ENCODE assay signal across 8 mouse cellular contexts in genomic region chr9:40116645-40117286, GRCm38 (mm10). TPM values are rescaled to one million over a fixed set of nuclear protein-coding genes. Genes with fewer than 3 reads are reported as not detected.
A peak's percentile ranks its signal among the peaks of the same experiment; 100 is the strongest.
DNase-seq lines count a peak whose midpoint lies in the region; ATAC-seq and TF ChIP-seq lines count a peak whose summit lies in the region.
"Had no signal": no experiment of that assay in that cellular context is flagged by ENCODE, and none has a peak within 500 bp of the region (broad histone marks: within the 10 kb centered on the region; RNA-seq: fewer than 3 reads in every experiment).

No protein-coding gene starts in this region.

- H3K36me3 ChIP-seq in heart, embryonic 15.5 days, result no peaks in the 10 kb centered on the region
- H3K36me3 ChIP-seq in limb, embryonic 14.5 days (ENCODE audit: control insufficient read depth, insufficient read depth, low read length), result no peaks in the 10 kb centered on the region
- no peaks in the 10 kb centered on the region for H3K36me3 ChIP-seq in stomach, embryonic 14.5 days (ENCODE audit: control insufficient read depth, insufficient read depth, low read length)
- H3K36me3 ChIP-seq: midbrain, embryonic 12.5 days had no signal

- peaks cover 2% of the 10 kb centered on the region; the same call in 1 of the 2 replicates for H3K4me1 ChIP-seq in bone marrow, adult 2 months (ENCODE audit: control insufficient read depth, insufficient read depth, low read length)
- H3K4me1 ChIP-seq in heart, embryonic 15.5 days (replicated peaks), result no peaks in the 10 kb centered on the region
- H3K4me1 ChIP-seq in limb, embryonic 14.5 days (ENCODE audit: control insufficient read depth, insufficient read depth, low read length), result peaks cover 5% of the 10 kb centered on the region
- no peaks in the 10 kb centered on the region for H3K4me1 ChIP-seq in stomach, embryonic 14.5 days (ENCODE audit: control insufficient read depth, insufficient read depth, low read length)
- H3K4me1 ChIP-seq: midbrain, embryonic 12.5 days had no signal

- no peak overlapping the region for H3K9ac ChIP-seq in heart, embryonic 15.5 days
- H3K9ac ChIP-seq in limb, embryonic 14.5 days (ENCODE audit: low read depth, low read length, severe bottlenecking), result no peak overlapping the region
- H3K9ac ChIP-seq in stomach, embryonic 14.5 days (replicated peaks; ENCODE audit: low read depth, low read length), result no peak overlapping the region
- H3K9ac ChIP-seq: midbrain, embryonic 12.5 days had no signal

- 0 out of 2 replicates have a peak, but pooled peaks have one; percentile 31 for ATAC-seq in heart, embryonic 15.5 days (replicated peaks; ENCODE audit: insufficient number of reproducible peaks, insufficient read depth, low FRiP score, low read depth)
- peak; percentile 88 for ATAC-seq in limb, embryonic 14.5 days (ENCODE audit: low FRiP score, low read depth)
- ATAC-seq in stomach, embryonic 14.5 days (ENCODE audit: insufficient number of reproducible peaks, insufficient read depth, low FRiP score, low read depth), result 0 out of 2 replicates have a peak, but pooled peaks have one; percentile 49

- TF ChIP-seq CTCF in bone marrow, adult 2 months (IDR thresholded peaks at IDR 0.05; ENCODE audit: control insufficient read depth, insufficient read depth, low read length), result no peak

- TF ChIP-seq POLR2A in bone marrow, adult 2 months (IDR thresholded peaks at IDR 0.05; ENCODE audit: borderline replicate concordance, control insufficient read depth, low read depth, low read length), result no peak
- TF ChIP-seq POLR2A in limb, embryonic 14.5 days (IDR thresholded peaks at IDR 0.05; ENCODE audit: borderline replicate concordance, extremely low read depth, insufficient read depth, insufficient read length), result no peak

- no peaks in the 10 kb centered on the region for H3K9me3 ChIP-seq in heart, embryonic 15.5 days (replicated peaks)
- H3K9me3 ChIP-seq in limb, embryonic 14.5 days (ENCODE audit: control insufficient read depth, low read length), result no peaks in the 10 kb centered on the region
- H3K9me3 ChIP-seq in stomach, embryonic 14.5 days (ENCODE audit: control insufficient read depth, low read depth, low read length), result no peaks in the 10 kb centered on the region
- H3K9me3 ChIP-seq: midbrain, embryonic 12.5 days had no signal

- peak; percentile 59 for DNase-seq in Muller cell, postnatal 12 days (ENCODE audit: inconsistent ontology term)
- DNase-seq in limb, embryonic 14.5 days (ENCODE audit: low spot score), result peak; percentile 67
- no peak for DNase-seq in MN1 (ENCODE audit: low spot score)
- DNase-seq in layer of hippocampus, postnatal 25 days (ENCODE audit: extremely low spot score in 1 of 2, low spot score in 1 of 2), result no peak

- peak overlapping the region; percentile 61; the same call in 1 of the 2 replicates for H3K27ac ChIP-seq in bone marrow, adult 2 months (ENCODE audit: control insufficient read depth, insufficient read depth, low read depth, low read length, poor library complexity)
- peak overlapping the region; percentile 40; the same call in 1 of the 2 replicates for H3K27ac ChIP-seq in heart, embryonic 15.5 days
- H3K27ac ChIP-seq in limb, embryonic 14.5 days (replicated peaks; ENCODE audit: low read depth, low read length), result 0 out of 2 replicates have a peak overlapping the region, but pooled peaks have one; percentile 13
- peak overlapping the region; percentile 4; the same call in 1 of the 2 replicates for H3K27ac ChIP-seq in stomach, embryonic 14.5 days (ENCODE audit: low read length)
- H3K27ac ChIP-seq: midbrain, embryonic 12.5 days had no signal

- H3K4me2 ChIP-seq in heart, embryonic 15.5 days, result peak overlapping the region; percentile 20; the same call in 1 of the 2 replicates
- no peak overlapping the region for H3K4me2 ChIP-seq in limb, embryonic 14.5 days (replicated peaks; ENCODE audit: low read depth, low read length, severe bottlenecking)
- H3K4me2 ChIP-seq in stomach, embryonic 14.5 days (replicated peaks; ENCODE audit: low read depth, low read length), result no peak overlapping the region
- H3K4me2 ChIP-seq: midbrain, embryonic 12.5 days had no signal

- H3K27me3 ChIP-seq in heart, embryonic 15.5 days, result no peaks in the 10 kb centered on the region
- H3K27me3 ChIP-seq in limb, embryonic 14.5 days (ENCODE audit: control insufficient read depth, insufficient read depth, low read length), result no peaks in the 10 kb centered on the region
- no peaks in the 10 kb centered on the region for H3K27me3 ChIP-seq in stomach, embryonic 14.5 days (ENCODE audit: control insufficient read depth, insufficient read depth, low read length)
- H3K27me3 ChIP-seq: midbrain, embryonic 12.5 days had no signal

- peak overlapping the region; percentile 21 for H3K4me3 ChIP-seq in bone marrow, adult 2 months (replicated peaks; ENCODE audit: control insufficient read depth, low read depth, low read length)
- H3K4me3 ChIP-seq in heart, embryonic 15.5 days, result no peak overlapping the region
- H3K4me3 ChIP-seq in limb, embryonic 14.5 days (replicated peaks; ENCODE audit: low read length), result no peak overlapping the region
- H3K4me3 ChIP-seq in stomach, embryonic 14.5 days (ENCODE audit: low read depth, low read length), result no peak overlapping the region
- H3K4me3 ChIP-seq: midbrain, embryonic 12.5 days had no signal

- WGBS in bone marrow, adult 2 months, result 12% methylated on average over 10 of the region's 10 CpGs
- WGBS in heart, embryonic 15.5 days, result 46% methylated on average over 10 of the region's 10 CpGs
- 42% methylated on average over 10 of the region's 10 CpGs for WGBS in limb, embryonic 14.5 days
- WGBS in stomach, embryonic 14.5 days, result 48% methylated on average over 10 of the region's 10 CpGs

RNA-seq across cellular contexts. Expression of gene Olfr984, which starts 2.8 kb away (rescaled TPM):
- not detected in 2 replicates for polyA plus RNA-seq in bone marrow, adult 2 months (2011; ENCODE audit: insufficient read depth, insufficient read length, low replicate concordance, missing spikeins)
- not detected in 2 replicates for polyA plus RNA-seq in heart, embryonic 15.5 days (2015; fragmentation: Nextera tagmentation; extraction: Ambion mirVana)
- not detected in 2 replicates for polyA plus RNA-seq in limb, embryonic 14.5 days (2012; rRNA removed)
- not detected in 2 replicates for polyA plus RNA-seq in limb, embryonic 14.5 days (2014; fragmentation: Nextera tagmentation; extraction: Ambion mirVana)
- polyA plus RNA-seq in stomach, embryonic 14.5 days (2014; fragmentation: Nextera tagmentation; extraction: Ambion mirVana), result not detected in 2 replicates
- total RNA-seq in layer of hippocampus, postnatal 25 days (2021), result not detected
- polyA plus RNA-seq: midbrain, embryonic 12.5 days had no signal

RNA-seq across cellular contexts. Expression of gene Olfr985, which starts 13.2 kb away (rescaled TPM):
- not detected in 2 replicates for polyA plus RNA-seq in bone marrow, adult 2 months (2011; ENCODE audit: insufficient read depth, insufficient read length, low replicate concordance, missing spikeins)
- polyA plus RNA-seq in heart, embryonic 15.5 days (2015; fragmentation: Nextera tagmentation; extraction: Ambion mirVana), result not detected in 2 replicates
- polyA plus RNA-seq in limb, embryonic 14.5 days (2012; rRNA removed), result not detected in 2 replicates
- not detected in 2 replicates for polyA plus RNA-seq in limb, embryonic 14.5 days (2014; fragmentation: Nextera tagmentation; extraction: Ambion mirVana)
- not detected in 2 replicates for polyA plus RNA-seq in stomach, embryonic 14.5 days (2014; fragmentation: Nextera tagmentation; extraction: Ambion mirVana)
- total RNA-seq in layer of hippocampus, postnatal 25 days (2021), result not detected
- polyA plus RNA-seq: midbrain, embryonic 12.5 days had no signal

RNA-seq across cellular contexts. Expression of gene Olfr983, which starts 23.4 kb away (rescaled TPM):
- not detected in 2 replicates for polyA plus RNA-seq in bone marrow, adult 2 months (2011; ENCODE audit: insufficient read depth, insufficient read length, low replicate concordance, missing spikeins)
- polyA plus RNA-seq in heart, embryonic 15.5 days (2015; fragmentation: Nextera tagmentation; extraction: Ambion mirVana), result not detected in 2 replicates
- not detected in 2 replicates for polyA plus RNA-seq in limb, embryonic 14.5 days (2012; rRNA removed)
- not detected in 2 replicates for polyA plus RNA-seq in limb, embryonic 14.5 days (2014; fragmentation: Nextera tagmentation; extraction: Ambion mirVana)
- polyA plus RNA-seq in stomach, embryonic 14.5 days (2014; fragmentation: Nextera tagmentation; extraction: Ambion mirVana), result not detected in 2 replicates
- not detected for total RNA-seq in layer of hippocampus, postnatal 25 days (2021)
- polyA plus RNA-seq: midbrain, embryonic 12.5 days had no signal

RNA-seq across cellular contexts. Expression of gene Tmem225, which starts 31.2 kb away (rescaled TPM):
- polyA plus RNA-seq in bone marrow, adult 2 months (2011; ENCODE audit: insufficient read depth, insufficient read length, low replicate concordance, missing spikeins), result not detected in 2 replicates
- not detected in 2 replicates for polyA plus RNA-seq in heart, embryonic 15.5 days (2015; fragmentation: Nextera tagmentation; extraction: Ambion mirVana)
- not detected in 2 replicates for polyA plus RNA-seq in limb, embryonic 14.5 days (2012; rRNA removed)
- not detected in 2 replicates for polyA plus RNA-seq in limb, embryonic 14.5 days (2014; fragmentation: Nextera tagmentation; extraction: Ambion mirVana)
- polyA plus RNA-seq in stomach, embryonic 14.5 days (2014; fragmentation: Nextera tagmentation; extraction: Ambion mirVana), result not detected in 2 replicates
- total RNA-seq in layer of hippocampus, postnatal 25 days (2021), result not detected
- polyA plus RNA-seq: midbrain, embryonic 12.5 days had no signal

RNA-seq across cellular contexts. Expression of gene Olfr982, which starts 43.1 kb away (rescaled TPM):
- not detected in 2 replicates for polyA plus RNA-seq in bone marrow, adult 2 months (2011; ENCODE audit: insufficient read depth, insufficient read length, low replicate concordance, missing spikeins)
- not detected in 2 replicates for polyA plus RNA-seq in heart, embryonic 15.5 days (2015; fragmentation: Nextera tagmentation; extraction: Ambion mirVana)
- not detected in 2 replicates for polyA plus RNA-seq in limb, embryonic 14.5 days (2012; rRNA removed)
- polyA plus RNA-seq in limb, embryonic 14.5 days (2014; fragmentation: Nextera tagmentation; extraction: Ambion mirVana), result not detected in 2 replicates
- polyA plus RNA-seq in stomach, embryonic 14.5 days (2014; fragmentation: Nextera tagmentation; extraction: Ambion mirVana), result not detected in 2 replicates
- total RNA-seq in layer of hippocampus, postnatal 25 days (2021), result not detected
- polyA plus RNA-seq: midbrain, embryonic 12.5 days had no signal

Comparison
In these comparisons a context has a peak if more than half of its experiments do, and no peak if none do; other contexts are left out.
1. DNase-seq: peak in Muller cell, postnatal 12 days (single experiment) and limb, embryonic 14.5 days (single experiment); none in MN1 (single experiment) and layer of hippocampus, postnatal 25 days (0 of 2).
2. H3K27ac ChIP-seq: peak in every context shown above with its lines; median percentile 61 in bone marrow, adult 2 months; 40 in heart, embryonic 15.5 days; 13 in limb, embryonic 14.5 days; 4 in stomach, embryonic 14.5 days.
3. ATAC-seq: peak in every context shown above with its lines; median percentile 88 in limb, embryonic 14.5 days; 49 in stomach, embryonic 14.5 days; 31 in heart, embryonic 15.5 days.